Mouse (Mus musculus) brain, adult 2 months (tissue): ENCODE data around the gene Il1r2.

Source experiments
- DNase-seq: peaks from one replicate; pipeline ENCODE4 v3.0.0; 2011; ENCODE audit warnings: low read depth, low spot score

Il1r2 gene

DNA sequence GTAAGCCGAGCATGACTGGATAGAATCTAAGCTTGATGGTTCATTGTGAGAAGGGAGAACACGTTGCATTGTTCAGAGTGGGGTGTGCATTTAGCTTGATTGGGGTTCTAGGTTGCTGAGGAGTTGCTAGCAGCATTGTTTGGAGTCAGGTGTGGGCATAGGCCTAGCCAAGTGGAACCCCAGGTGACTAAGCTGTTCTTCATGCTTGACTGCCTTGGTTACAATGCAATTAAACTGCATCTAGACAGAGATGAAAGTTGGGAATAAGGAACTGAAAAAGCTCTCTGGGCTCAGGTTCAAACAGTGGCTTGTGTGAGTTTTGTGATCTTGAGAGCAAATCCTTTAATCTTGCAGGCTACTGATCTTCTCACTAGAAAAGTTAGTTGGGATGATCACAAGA is 55.4 kb downstream of the Il1r2 start:
- DNase-seq = peak; percentile 9

DNA sequence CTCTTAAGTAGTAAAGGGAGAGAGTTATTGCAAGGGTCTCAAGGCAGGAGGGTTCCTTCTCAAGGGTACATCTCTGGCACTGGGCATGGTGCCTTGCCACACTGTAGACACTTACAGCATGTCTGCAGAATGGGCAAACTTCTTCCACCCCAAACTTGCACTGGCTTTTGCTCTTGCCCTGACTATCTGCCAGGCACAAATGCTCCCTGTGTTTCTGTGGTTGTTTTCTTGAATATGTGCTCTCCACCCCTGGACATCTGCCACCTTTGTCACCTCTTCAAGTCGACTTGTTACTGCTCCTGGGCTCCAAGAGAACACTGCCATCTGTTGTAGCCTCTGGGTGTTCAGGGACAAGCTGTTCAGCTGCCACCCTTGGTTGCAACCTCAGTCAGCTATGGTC is 57.8 kb downstream of the Il1r2 start:
- DNase-seq = peak; percentile 55

GRCm38 (mm10) chr1:40132721-40133120 is 58.8 kb downstream of the Il1r2 start:
- DNase-seq = no peak

DNA sequence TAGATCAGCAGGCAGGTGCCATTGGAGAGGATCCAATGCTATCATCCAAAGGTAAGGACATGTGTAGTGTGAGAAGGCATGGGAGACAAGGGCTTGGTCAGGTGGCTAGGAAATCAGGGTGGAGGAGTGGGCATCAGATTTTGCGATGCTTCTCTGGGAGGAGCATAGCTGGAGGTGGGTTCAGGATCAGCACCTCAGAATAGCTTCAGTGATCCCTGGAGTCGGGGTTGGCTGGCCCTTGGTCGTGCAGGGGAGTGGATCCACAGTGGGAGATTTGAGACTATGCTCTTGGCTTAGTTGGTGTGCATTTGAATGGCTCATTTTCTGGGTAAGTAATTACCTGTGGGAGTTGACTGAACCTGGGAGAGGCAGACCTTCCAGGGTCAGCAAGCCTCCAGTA is 59.7 kb downstream of the Il1r2 start:
- no peak for DNase-seq

- peak; percentile 85 for DNase-seq
Measured at GRCm38 (mm10) chr1:40139798-40140532, 66.1 kb downstream of the Il1r2 start.

DNA sequence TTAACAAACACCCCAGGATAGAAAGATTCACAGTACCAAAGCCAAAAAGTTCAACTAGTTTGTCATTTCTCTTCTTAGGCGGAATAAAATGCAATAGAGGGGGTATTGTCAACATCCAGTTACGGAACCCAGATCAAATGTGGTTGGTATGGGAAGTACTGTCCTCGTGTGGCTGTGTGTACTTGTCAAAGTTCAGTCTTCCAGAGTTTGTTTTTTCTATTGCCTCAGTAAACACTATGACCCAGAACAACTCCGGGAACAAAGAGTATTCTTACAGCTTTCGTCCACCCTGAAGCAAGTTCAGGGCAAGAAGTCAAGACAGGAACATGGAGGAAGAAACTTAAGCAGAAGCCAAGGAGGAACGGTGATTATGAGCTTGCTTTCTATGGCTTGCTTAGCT is 82.2 kb downstream of the Il1r2 start:
- DNase-seq = no peak

GRCm38 (mm10) chr1:40163329-40163917 is 89.5 kb downstream of the Il1r2 start:
- no peak for DNase-seq

- no peak for DNase-seq
Measured at GRCm38 (mm10) chr1:40164331-40164730, 90.5 kb downstream of the Il1r2 start.

- DNase-seq = no peak
Measured at GRCm38 (mm10) chr1:40167585-40167984, 93.7 kb downstream of the Il1r2 start.

DNA sequence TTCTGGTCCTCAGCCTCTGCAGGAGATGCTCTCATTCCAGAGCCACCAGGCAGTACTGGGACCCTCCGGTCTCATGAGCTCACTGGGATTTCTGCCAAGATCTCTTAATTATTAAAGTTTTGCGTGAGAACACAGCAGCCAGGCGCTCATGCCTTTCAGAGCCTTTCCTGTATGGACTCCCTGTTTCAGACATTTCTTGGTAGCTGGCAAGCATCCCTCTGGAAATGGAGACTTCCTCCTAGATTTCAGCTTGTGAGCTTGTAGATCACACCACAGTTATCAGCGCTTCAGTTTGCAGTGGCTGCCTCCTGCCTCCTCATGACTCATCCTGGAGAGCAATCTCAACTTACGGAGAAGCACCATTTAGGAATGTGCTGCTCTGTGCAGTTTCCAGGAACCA is 98.0 kb downstream of the Il1r2 start:
- peak; percentile 86 for DNase-seq

- peak; percentile 15 for DNase-seq
Measured at GRCm38 (mm10) chr1:40174146-40174545, 100.3 kb downstream of the Il1r2 start.
